In genomic region chr14:54398921-54399382, GRCm38 (mm10) we compare ENCODE assay signal across 13 mouse cellular contexts. TPM values are rescaled to one million over a fixed set of nuclear protein-coding genes. Genes with fewer than 3 reads are reported as not detected.
DNase-seq lines count a peak whose midpoint lies in the region; ATAC-seq and TF ChIP-seq lines count a peak whose summit lies in the region.
"Had no signal": no experiment of that assay in that cellular context is flagged by ENCODE, and none has a peak within 500 bp of the region (broad histone marks: within the 10 kb centered on the region; RNA-seq: fewer than 3 reads in every experiment).

No protein-coding gene starts in this region.

- no peak for TF ChIP-seq EP300 in CH12.LX (IDR thresholded peaks at IDR 0.05; ENCODE audit: low read length)

- TF ChIP-seq CTCF in gastrocnemius, adult 2 months (IDR thresholded peaks at IDR 0.05) = no peak
- TF ChIP-seq CTCF in CH12.LX (conservative IDR thresholded peaks at IDR 0.05 in 1 of 2, IDR thresholded peaks at IDR 0.05 in 1 of 2; ENCODE audit: low read depth in 2 of 2, low read length in 2 of 2) = no peak
- no peak for TF ChIP-seq CTCF in kidney, adult 2 months (conservative IDR thresholded peaks at IDR 0.05; ENCODE audit: insufficient read depth, insufficient read length, low read depth, low read length)

- peaks cover 55% of the 10 kb centered on the region for H3K79me2 ChIP-seq in CH12.LX (replicated peaks; ENCODE audit: control insufficient read depth, extremely low read depth, insufficient read depth, poor library complexity, severe bottlenecking)

- 27% methylated on average over 8 of the region's 8 CpGs for WGBS in kidney, adult 2 months
- WGBS in liver, embryonic 16.5 days (ENCODE audit: insufficient replicate concordance) = 52% methylated on average over 8 of the region's 8 CpGs

- no peak for TF ChIP-seq POLR2A in CH12.LX (IDR thresholded peaks at IDR 0.05; ENCODE audit: low read depth, low read length)
- no peak for TF ChIP-seq POLR2A in kidney, adult 2 months (IDR thresholded peaks at IDR 0.05; ENCODE audit: low read depth, low read length)

- peaks cover 9% of the 10 kb centered on the region for H3K9me3 ChIP-seq in CH12.LX (replicated peaks; ENCODE audit: low read length)
- no peaks in the 10 kb centered on the region for H3K9me3 ChIP-seq in liver, embryonic 16.5 days (replicated peaks; ENCODE audit: control insufficient read depth, low read length)
- H3K9me3 ChIP-seq: limb, embryonic 13.5 days had no signal

- in situ Hi-C loops in CH12.LX (cut with MboI; ENCODE audit: low pct_ligation_motif_present, low pct_unique_long_range_greater_than_20kb, low sequenced_read_pairs) = no loop called here

- no peaks in the 10 kb centered on the region for H3K27me3 ChIP-seq in CH12.LX (replicated peaks)
- no peaks in the 10 kb centered on the region for H3K27me3 ChIP-seq in kidney, adult 2 months (replicated peaks; ENCODE audit: control insufficient read depth, insufficient read depth, low read length)
- no peaks in the 10 kb centered on the region for H3K27me3 ChIP-seq in liver, embryonic 16.5 days (ENCODE audit: control insufficient read depth, insufficient read depth, low read depth, low read length)
- H3K27me3 ChIP-seq: limb, embryonic 13.5 days had no signal

- peak overlapping the region; percentile 89 for H3K4me2 ChIP-seq in CH12.LX (ENCODE audit: insufficient read depth, low read depth, poor library complexity, severe bottlenecking)
- H3K4me2 ChIP-seq in liver, embryonic 16.5 days (ENCODE audit: low read depth, low read length) = no peak overlapping the region
- H3K4me2 ChIP-seq: heart, embryonic 11.5 days; limb, embryonic 13.5 days had no signal

- TF ChIP-seq RAD21 in CH12.LX (IDR thresholded peaks at IDR 0.05; ENCODE audit: low read depth, low read length) = no peak

- H3K4me3 ChIP-seq in gastrocnemius, adult 2 months = no peak overlapping the region
- H3K4me3 ChIP-seq in CH12.LX (replicated peaks in 1 of 3; ENCODE audit: low read depth in 2 of 3, low read length in 2 of 3, poor library complexity in 1 of 3) = no peak overlapping the region
- no peak overlapping the region for H3K4me3 ChIP-seq in kidney, adult 2 months (ENCODE audit: insufficient read depth, low read depth, low read length)
- H3K4me3 ChIP-seq in liver, embryonic 16.5 days (ENCODE audit: low read depth, low read length) = no peak overlapping the region
- H3K4me3 ChIP-seq: limb, embryonic 13.5 days had no signal

- ATAC-seq in liver, embryonic 16.5 days (ENCODE audit: low read depth) = no peak
- ATAC-seq: hindbrain, postnatal 0 days had no signal

- peaks cover 13 to 66% of the 10 kb centered on the region in 2 experiments for H3K4me1 ChIP-seq in CH12.LX (ENCODE audit: control insufficient read depth in 1 of 2, insufficient read depth in 2 of 2)
- H3K4me1 ChIP-seq in kidney, adult 2 months (ENCODE audit: control insufficient read depth, insufficient read depth, low read length) = peaks cover 27% of the 10 kb centered on the region; the same call in 1 of the 2 replicates
- H3K4me1 ChIP-seq in liver, embryonic 16.5 days (ENCODE audit: control insufficient read depth, low read depth, low read length) = peaks cover 5% of the 10 kb centered on the region; the same call in 1 of the 2 replicates

- intact Hi-C loops in gastrocnemius, adult 2 months (cut with DNase I) = no loop called here
- intact Hi-C loops in heart, postnatal 36 days (cut with DNase I) = no loop called here
- intact Hi-C loops in left cerebral cortex, postnatal 25 days (cut with DNase I) = no loop called here

- DNase-seq in gastrocnemius, adult 2 months = no peak
- no peak for DNase-seq in gastrocnemius, postnatal 25 days
- no peak for DNase-seq in CH12.LX (ENCODE audit: extremely low read depth)
- DNase-seq in kidney, adult 2 months = peak; percentile 91
- no peak for DNase-seq in layer of hippocampus, postnatal 25 days (ENCODE audit: extremely low spot score in 1 of 2, low spot score in 1 of 2)
- no peak for DNase-seq in heart, postnatal 36 days
- no peak for DNase-seq in left cerebral cortex, postnatal 25 days (ENCODE audit: low spot score in 2 of 2)
- DNase-seq: adrenal gland, adult 8-10 months; cerebellum, adult 11-12 months had no signal

- H3K27ac ChIP-seq in gastrocnemius, adult 2 months = peak overlapping the region; percentile 35
- H3K27ac ChIP-seq in CH12.LX (ENCODE audit: insufficient read depth, low read depth) = peak overlapping the region; percentile 89
- peak overlapping the region; percentile 62 for H3K27ac ChIP-seq in kidney, adult 2 months (ENCODE audit: insufficient read depth, low read depth, low read length)
- H3K27ac ChIP-seq in liver, embryonic 16.5 days (ENCODE audit: low read length) = peak overlapping the region; percentile 20
- H3K27ac ChIP-seq: hindbrain, postnatal 0 days; limb, embryonic 13.5 days had no signal

- dilution Hi-C loops in CH12.LX (cut with MboI; ENCODE audit: extremely low pct_ligation_motif_present, extremely low pct_unique_long_range_greater_than_20kb, low sequenced_read_pairs) = no loop called here

- H3K9ac ChIP-seq in CH12.LX (ENCODE audit: insufficient read depth, low read depth) = peak overlapping the region; percentile 33
- no peak overlapping the region for H3K9ac ChIP-seq in liver, embryonic 16.5 days (ENCODE audit: low read depth, low read length)
- H3K9ac ChIP-seq: limb, embryonic 13.5 days had no signal

- peaks cover 30 to 53% of the 10 kb centered on the region in 2 experiments for H3K36me3 ChIP-seq in CH12.LX (replicated peaks in 1 of 2; ENCODE audit: control insufficient read depth in 1 of 2, insufficient read depth in 1 of 2, low read length in 1 of 2)
- no peaks in the 10 kb centered on the region; the same call in 1 of the 2 replicates for H3K36me3 ChIP-seq in kidney, adult 2 months (ENCODE audit: control insufficient read depth, insufficient read depth, low read length)
- H3K36me3 ChIP-seq in liver, embryonic 16.5 days (ENCODE audit: control insufficient read depth, insufficient read depth) = no peaks in the 10 kb centered on the region
- H3K36me3 ChIP-seq: limb, embryonic 13.5 days had no signal

TF ChIP-seq in CH12.LX, 34 proteins besides CTCF, POLR2A, EP300 and RAD21:
- TF ChIP-seq PAX5 (IDR thresholded peaks at IDR 0.05; ENCODE audit: low read length) = no peak
- 0 out of 2 replicates have a peak, but pooled peaks have one; percentile 10 for TF ChIP-seq ZNF384 (IDR thresholded peaks at IDR 0.05; ENCODE audit: low read depth, low read length)

RNA-seq across cellular contexts. Expression of gene Slc7a7, which starts 18.6 kb away (rescaled TPM):
- 1 to 10 TPM in 1 of 2 experiments, under 1 TPM in 1; 0.56 to 2.0 TPM for total RNA-seq in gastrocnemius, adult 2 months (2021)
- 1 to 10 TPM; 1.9 to 2.1 TPM for total RNA-seq in gastrocnemius, postnatal 25 days (2021)
- 43.3 and 50.4 TPM in 2 replicates for total RNA-seq in CH12.LX (2012; rRNA removed)
- 23.8 and 27.8 TPM in 2 replicates for total RNA-seq in CH12.LX (2014; rRNA removed)
- polyA plus RNA-seq in CH12.LX (2012; ENCODE audit: insufficient read length, low read depth) = 40.0 and 45.4 TPM in 2 replicates
- 454 and 464 TPM in 2 replicates for polyA plus RNA-seq in kidney, adult 2 months (2012; rRNA removed)
- 9.5 and 10.5 TPM in 2 replicates for polyA plus RNA-seq in liver, embryonic 16.5 days (2015; fragmentation: Nextera tagmentation; extraction: Ambion mirVana)
- 1 to 10 TPM; 1.5 to 1.9 TPM for total RNA-seq in layer of hippocampus, postnatal 25 days (2021)
- 1 to 10 TPM; 4.1 to 6.1 TPM for total RNA-seq in heart, postnatal 36 days (2021)
- total RNA-seq in left cerebral cortex, postnatal 25 days (2021) = 1 to 10 TPM; 1.7 to 2.8 TPM

RNA-seq across cellular contexts. Expression of gene Mrpl52, which starts 27.8 kb away (rescaled TPM):
- 100 to 1,000 TPM; 102 to 111 TPM for total RNA-seq in gastrocnemius, adult 2 months (2021)
- 10 to 100 TPM; 94.2 to 95.6 TPM for total RNA-seq in gastrocnemius, postnatal 25 days (2021)
- total RNA-seq in CH12.LX (2012; rRNA removed) = 309 and 328 TPM in 2 replicates
- 87.9 and 97.1 TPM in 2 replicates for total RNA-seq in CH12.LX (2014; rRNA removed)
- 230 and 281 TPM in 2 replicates for polyA plus RNA-seq in CH12.LX (2012; ENCODE audit: insufficient read length, low read depth)
- polyA plus RNA-seq in kidney, adult 2 months (2012; rRNA removed) = 366 and 425 TPM in 2 replicates
- 161 and 178 TPM in 2 replicates for polyA plus RNA-seq in liver, embryonic 16.5 days (2015; fragmentation: Nextera tagmentation; extraction: Ambion mirVana)
- 100 to 1,000 TPM; 112 TPM for total RNA-seq in layer of hippocampus, postnatal 25 days (2021)
- 100 to 1,000 TPM; 118 to 126 TPM for total RNA-seq in heart, postnatal 36 days (2021)
- total RNA-seq in left cerebral cortex, postnatal 25 days (2021) = 10 to 100 TPM; 89.1 to 94.2 TPM

RNA-seq across cellular contexts. Expression of gene Mmp14, which starts 32.5 kb away (rescaled TPM):
- total RNA-seq in gastrocnemius, adult 2 months (2021) = 10 to 100 TPM in 1 of 2 experiments, 1 to 10 TPM in 1; 8.5 to 14.0 TPM
- total RNA-seq in gastrocnemius, postnatal 25 days (2021) = 10 to 100 TPM; 15.8 to 17.1 TPM
- total RNA-seq in CH12.LX (2012; rRNA removed) (0.08 and 0.17 TPM in 2 replicates), CH12.LX (2014; rRNA removed) (0.08 and 0.11 TPM in 2 replicates)
- 0.10 TPM in 1 of 2 replicates, not detected in the other for polyA plus RNA-seq in CH12.LX (2012; ENCODE audit: insufficient read length, low read depth)
- polyA plus RNA-seq in kidney, adult 2 months (2012; rRNA removed) = 37.2 and 42.1 TPM in 2 replicates
- polyA plus RNA-seq in liver, embryonic 16.5 days (2015; fragmentation: Nextera tagmentation; extraction: Ambion mirVana) = 22.9 and 25.3 TPM in 2 replicates
- total RNA-seq in layer of hippocampus, postnatal 25 days (2021) = 10 to 100 TPM; 15.8 to 21.2 TPM
- 10 to 100 TPM; 12.6 to 19.1 TPM for total RNA-seq in heart, postnatal 36 days (2021)
- 10 to 100 TPM in 1 of 2 experiments, 1 to 10 TPM in 1; 7.9 to 14.8 TPM for total RNA-seq in left cerebral cortex, postnatal 25 days (2021)

RNA-seq across cellular contexts. Expression of gene Oxa1l, which starts 38.3 kb away (rescaled TPM):
- total RNA-seq in gastrocnemius, adult 2 months (2021) = 10 to 100 TPM; 49.1 to 54.6 TPM
- 10 to 100 TPM; 54.0 to 56.3 TPM for total RNA-seq in gastrocnemius, postnatal 25 days (2021)
- total RNA-seq in CH12.LX (2012; rRNA removed) (37.3 and 38.8 TPM in 2 replicates), CH12.LX (2014; rRNA removed) (34.6 and 34.7 TPM in 2 replicates)
- 88.9 and 111 TPM in 2 replicates for polyA plus RNA-seq in CH12.LX (2012; ENCODE audit: insufficient read length, low read depth)
- 153 and 182 TPM in 2 replicates for polyA plus RNA-seq in kidney, adult 2 months (2012; rRNA removed)
- polyA plus RNA-seq in liver, embryonic 16.5 days (2015; fragmentation: Nextera tagmentation; extraction: Ambion mirVana) = 15.9 and 17.9 TPM in 2 replicates
- 10 to 100 TPM; 50.1 to 57.6 TPM for total RNA-seq in layer of hippocampus, postnatal 25 days (2021)
- 10 to 100 TPM; 97.2 to 98.9 TPM for total RNA-seq in heart, postnatal 36 days (2021)
- 10 to 100 TPM; 52.4 to 57.2 TPM for total RNA-seq in left cerebral cortex, postnatal 25 days (2021)

Comparison
In these comparisons a context has a peak if more than half of its experiments do, and no peak if none do; other contexts are left out.
1. H3K27ac ChIP-seq: peak in every context shown above with its lines; median percentile 89 in CH12.LX; 62 in kidney, adult 2 months; 35 in gastrocnemius, adult 2 months; 20 in liver, embryonic 16.5 days.
2. RNA of gene Mmp14, which starts 32.5 kb away (total RNA-seq): 15.8 to 21.2 TPM in layer of hippocampus, postnatal 25 days, 12.6 to 19.1 TPM in heart, postnatal 36 days, 15.8 to 17.1 TPM in gastrocnemius, postnatal 25 days, 7.9 to 14.8 TPM in left cerebral cortex, postnatal 25 days and 8.5 to 14.0 TPM in gastrocnemius, adult 2 months; 0.08 to 0.17 TPM in CH12.LX; every median in the first group is over 4 times any median in the second.